Mouse (Mus musculus): ENCODE measurements around the gene Gm17545. TPM values are rescaled to one million over a fixed set of nuclear protein-coding genes. Genes with fewer than 3 reads are reported as not detected.
A peak's percentile ranks its signal among the peaks of the same experiment; 100 is the strongest.

The Gm17545 gene
- polyA plus RNA-seq, 1 experiment from 2014 or later, result not detected

DNA sequence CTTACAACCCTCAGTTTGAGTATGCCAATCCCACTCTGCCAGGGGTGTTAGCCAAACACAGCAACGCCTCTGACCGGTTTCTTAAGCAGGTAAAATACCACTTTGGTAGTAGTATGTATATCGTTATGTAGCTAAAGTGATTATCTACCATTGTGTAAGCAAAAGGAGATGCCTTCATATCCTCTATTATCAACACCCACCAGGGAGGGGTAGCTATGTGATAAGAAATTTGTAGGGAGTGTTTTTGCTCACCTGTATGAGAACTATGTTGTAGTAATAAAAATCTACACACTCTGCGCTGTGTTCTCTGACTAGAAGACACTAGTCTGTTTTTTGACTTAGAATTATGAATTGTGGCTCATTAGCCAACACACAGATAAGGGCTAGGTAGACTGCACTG lies 29.4 kb upstream of the Gm17545 start:
- DNase-seq (ENCODE audit: low spot score), result no peak
- H3K36me3 ChIP-seq (ENCODE audit: insufficient read depth, low read length), result no peaks in the 10 kb centered on the region
- H3K9me3 ChIP-seq (replicated peaks; ENCODE audit: low read length), result no peaks in the 10 kb centered on the region
- H3K4me1 ChIP-seq (replicated peaks; ENCODE audit: insufficient read depth, low read length), result 0 out of 2 replicates have a peak, but pooled peaks cover under 1% of the 10 kb centered on the region
- ATAC-seq (replicated peaks; ENCODE audit: low FRiP score, low read depth), result no peak
- no peak for TF ChIP-seq CTCF (IDR thresholded peaks at IDR 0.05; ENCODE audit: low read depth)
- H3K27me3 ChIP-seq (ENCODE audit: insufficient read depth, low read length), result no peaks in the 10 kb centered on the region
- H3K27ac ChIP-seq, result no peak overlapping the region
- 93% methylated on average over 4 of the region's 4 CpGs for WGBS
- H3K4me3 ChIP-seq (replicated peaks; ENCODE audit: low read depth, low read length), result no peak overlapping the region
- H3K9ac ChIP-seq (ENCODE audit: low read depth, low read length), result no peak overlapping the region
- H3K4me2 ChIP-seq (ENCODE audit: low read length), result no peak overlapping the region

DNA sequence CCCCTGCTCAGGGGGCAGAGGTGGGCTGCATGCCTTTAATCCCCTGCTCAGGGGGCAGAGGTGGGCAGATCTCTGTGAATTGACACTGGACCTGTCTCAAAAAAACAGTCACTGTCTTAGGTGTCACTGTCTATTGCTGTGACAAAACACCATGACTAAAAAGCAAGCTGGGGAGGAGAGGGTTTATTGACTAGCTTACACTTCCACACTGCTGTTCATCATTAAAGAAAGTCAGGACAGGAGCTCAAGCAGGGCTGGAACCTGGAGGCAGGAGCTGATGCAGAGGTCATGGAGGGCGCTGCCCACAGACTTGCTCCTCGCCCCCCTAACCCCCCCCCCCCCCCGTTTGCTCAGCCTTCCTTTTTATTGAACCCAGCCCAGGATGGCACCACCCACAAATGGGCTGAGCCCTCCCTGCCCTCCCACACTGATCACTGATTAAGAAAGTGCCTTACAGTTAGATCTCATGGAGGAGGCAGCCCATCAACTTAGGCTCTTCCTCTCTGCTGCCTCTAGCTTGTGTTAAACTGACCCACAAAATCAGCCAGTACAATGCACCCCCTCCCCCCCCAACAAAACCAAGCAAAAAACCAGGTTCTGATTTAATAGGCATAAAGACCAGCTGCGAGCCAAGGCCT lies 25.9 kb upstream of the Gm17545 start:
- 44% methylated on average over 4 of the region's 4 CpGs for WGBS
- Histone ChIP-seq H3K4me3 (replicated peaks; ENCODE audit: low read depth, low read length) (no peak overlapping the region), H3K9ac (ENCODE audit: low read depth, low read length) (no peak overlapping the region), H3K4me2 (ENCODE audit: low read length) (no peak overlapping the region), H3K9me3 (replicated peaks; ENCODE audit: low read length) (no peaks in the 10 kb centered on the region), H3K36me3 (ENCODE audit: insufficient read depth, low read length) (no peaks in the 10 kb centered on the region), H3K4me1 (replicated peaks; ENCODE audit: insufficient read depth, low read length) (peaks cover 8% of the 10 kb centered on the region; the same call in 1 of the 2 replicates), H3K27ac (no peak overlapping the region), H3K27me3 (ENCODE audit: insufficient read depth, low read length) (no peaks in the 10 kb centered on the region)
- TF ChIP-seq CTCF (IDR thresholded peaks at IDR 0.05; ENCODE audit: low read depth), result no peak
- ATAC-seq (replicated peaks; ENCODE audit: low FRiP score, low read depth), result no peak
- no peak for DNase-seq (ENCODE audit: low spot score)

DNA sequence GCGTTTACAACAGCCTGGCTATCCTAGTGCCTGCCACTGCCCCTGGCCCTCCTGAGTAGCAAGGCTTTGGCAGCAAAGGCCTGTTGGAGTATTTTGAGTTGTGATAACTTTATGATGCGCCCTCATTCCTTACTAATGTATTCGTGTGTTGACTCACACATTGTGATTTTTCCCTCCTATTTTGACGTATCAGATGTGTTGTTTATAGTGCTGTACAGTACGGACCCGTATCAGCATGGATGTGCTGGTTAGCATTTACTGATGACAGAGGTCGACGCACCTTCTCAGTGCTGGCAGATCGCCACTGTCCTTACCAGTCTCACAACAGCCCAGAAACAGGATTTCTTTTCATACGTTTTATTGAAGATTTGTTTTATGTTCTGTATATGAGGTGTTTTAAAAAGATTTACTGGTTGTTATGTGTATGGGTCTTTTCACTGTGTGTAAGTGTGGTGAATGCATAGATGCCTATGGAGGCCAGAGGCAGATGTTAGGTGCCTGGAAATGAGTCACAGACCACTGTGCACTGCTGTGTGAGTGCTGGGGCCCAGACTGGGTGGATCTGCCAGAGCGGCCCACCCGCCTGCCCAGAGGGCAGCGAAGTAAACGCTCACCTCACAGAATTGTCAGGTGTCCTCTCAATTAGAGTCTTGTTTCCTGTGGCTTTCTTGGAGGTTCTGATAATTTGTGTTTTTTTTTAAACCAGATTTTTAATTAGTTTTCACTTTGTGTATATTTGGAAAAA lies 25.3 kb upstream of the Gm17545 start:
- no peak for ATAC-seq (replicated peaks; ENCODE audit: low FRiP score, low read depth)
- no peaks in the 10 kb centered on the region for H3K9me3 ChIP-seq (replicated peaks; ENCODE audit: low read length)
- no peaks in the 10 kb centered on the region for H3K36me3 ChIP-seq (ENCODE audit: insufficient read depth, low read length)
- peaks cover 8% of the 10 kb centered on the region; the same call in 1 of the 2 replicates for H3K4me1 ChIP-seq (replicated peaks; ENCODE audit: insufficient read depth, low read length)
- no peak overlapping the region for H3K4me2 ChIP-seq (ENCODE audit: low read length)
- WGBS, result 68% methylated on average over 14 of the region's 14 CpGs
- no peak for TF ChIP-seq CTCF (IDR thresholded peaks at IDR 0.05; ENCODE audit: low read depth)
- no peaks in the 10 kb centered on the region for H3K27me3 ChIP-seq (ENCODE audit: insufficient read depth, low read length)
- H3K9ac ChIP-seq (ENCODE audit: low read depth, low read length), result no peak overlapping the region
- no peak overlapping the region for H3K4me3 ChIP-seq (replicated peaks; ENCODE audit: low read depth, low read length)
- H3K27ac ChIP-seq, result no peak overlapping the region
- no peak for DNase-seq (ENCODE audit: low spot score)

DNA sequence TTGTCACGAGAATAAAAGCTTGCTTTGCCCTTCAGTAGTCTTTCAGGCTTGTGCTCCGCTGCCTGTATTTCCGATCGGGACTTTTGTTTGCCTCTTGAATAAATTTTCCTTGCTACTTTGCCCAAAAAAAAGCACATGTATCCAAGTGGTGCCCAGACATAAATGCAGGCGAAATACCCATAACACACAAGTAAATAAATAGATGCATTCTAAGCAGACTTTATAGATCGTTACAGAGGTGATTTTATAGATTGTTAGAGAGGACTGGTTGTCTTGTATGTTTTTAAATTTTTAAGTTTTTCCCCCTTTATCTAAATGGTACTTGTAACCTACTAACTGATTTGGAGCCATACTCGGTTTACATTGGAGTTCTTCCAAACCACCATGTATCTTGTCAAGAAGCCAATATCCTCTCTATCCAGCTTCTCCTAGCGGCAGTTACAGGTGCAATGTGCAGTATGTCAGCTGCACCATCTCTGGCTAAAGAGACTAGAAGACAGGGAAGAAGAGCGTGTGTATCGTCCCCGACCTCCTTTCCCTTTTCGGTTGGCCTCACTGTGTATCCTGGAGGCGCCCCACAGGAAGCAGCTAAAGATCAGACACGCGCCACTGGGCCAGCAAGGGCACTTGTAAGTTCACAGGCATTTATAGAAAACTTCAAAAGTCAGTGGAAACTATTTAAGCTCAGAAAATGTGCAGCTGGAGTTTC lies 24.4 kb upstream of the Gm17545 start:
- Histone ChIP-seq H3K4me3 (replicated peaks; ENCODE audit: low read depth, low read length) (no peak overlapping the region), H3K27ac (no peak overlapping the region), H3K9ac (ENCODE audit: low read depth, low read length) (no peak overlapping the region), H3K27me3 (ENCODE audit: insufficient read depth, low read length) (no peaks in the 10 kb centered on the region), H3K9me3 (replicated peaks; ENCODE audit: low read length) (no peaks in the 10 kb centered on the region), H3K4me1 (replicated peaks; ENCODE audit: insufficient read depth, low read length) (peaks cover 8% of the 10 kb centered on the region; the same call in 1 of the 2 replicates), H3K36me3 (ENCODE audit: insufficient read depth, low read length) (no peaks in the 10 kb centered on the region), H3K4me2 (ENCODE audit: low read length) (peak overlapping the region; percentile 55)
- ATAC-seq (replicated peaks; ENCODE audit: low FRiP score, low read depth) (peak; percentile 65; the same call in 1 of the 2 replicates), DNase-seq (ENCODE audit: low spot score) (peak; percentile 77)
- peak; percentile 8; the same call in 1 of the 2 replicates for TF ChIP-seq CTCF (IDR thresholded peaks at IDR 0.05; ENCODE audit: low read depth)
- 25% methylated on average over 15 of the region's 15 CpGs for WGBS

DNA sequence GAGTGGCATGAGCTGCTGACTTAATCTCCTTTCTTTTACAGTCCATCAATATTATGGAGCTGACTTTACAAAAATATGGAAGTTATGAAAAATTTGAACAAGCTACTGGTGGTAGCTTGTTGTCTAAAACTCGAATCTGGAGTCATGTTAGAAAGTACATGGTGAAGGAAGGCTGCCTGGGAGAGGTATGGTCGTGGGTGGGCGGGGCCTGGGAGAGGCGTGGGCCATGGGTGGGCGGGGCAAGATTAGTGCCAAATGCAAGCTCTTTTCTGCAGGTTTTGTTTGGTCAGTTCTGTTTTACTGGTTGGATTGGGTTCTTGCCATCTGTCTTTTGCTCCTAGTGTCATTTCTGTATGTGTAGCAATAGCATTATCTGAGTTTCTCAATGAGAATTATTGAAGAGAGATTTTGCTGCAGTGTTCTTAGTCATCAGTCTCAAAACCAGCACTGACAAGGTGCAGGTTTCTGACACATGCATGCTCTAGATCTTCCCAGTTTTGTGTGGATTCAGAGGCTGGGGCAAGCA lies 23.7 kb upstream of the Gm17545 start:
- Histone ChIP-seq H3K27ac (no peak overlapping the region), H3K9ac (ENCODE audit: low read depth, low read length) (no peak overlapping the region), H3K4me2 (ENCODE audit: low read length) (peak overlapping the region; percentile 55), H3K4me1 (replicated peaks; ENCODE audit: insufficient read depth, low read length) (peaks cover 8% of the 10 kb centered on the region; the same call in 1 of the 2 replicates), H3K9me3 (replicated peaks; ENCODE audit: low read length) (no peaks in the 10 kb centered on the region), H3K36me3 (ENCODE audit: insufficient read depth, low read length) (no peaks in the 10 kb centered on the region), H3K27me3 (ENCODE audit: insufficient read depth, low read length) (no peaks in the 10 kb centered on the region), H3K4me3 (replicated peaks; ENCODE audit: low read depth, low read length) (no peak overlapping the region)
- no peak for ATAC-seq (replicated peaks; ENCODE audit: low FRiP score, low read depth)
- WGBS, result 9% methylated on average over 5 of the region's 5 CpGs
- TF ChIP-seq CTCF (IDR thresholded peaks at IDR 0.05; ENCODE audit: low read depth), result no peak
- no peak for DNase-seq (ENCODE audit: low spot score)

DNA sequence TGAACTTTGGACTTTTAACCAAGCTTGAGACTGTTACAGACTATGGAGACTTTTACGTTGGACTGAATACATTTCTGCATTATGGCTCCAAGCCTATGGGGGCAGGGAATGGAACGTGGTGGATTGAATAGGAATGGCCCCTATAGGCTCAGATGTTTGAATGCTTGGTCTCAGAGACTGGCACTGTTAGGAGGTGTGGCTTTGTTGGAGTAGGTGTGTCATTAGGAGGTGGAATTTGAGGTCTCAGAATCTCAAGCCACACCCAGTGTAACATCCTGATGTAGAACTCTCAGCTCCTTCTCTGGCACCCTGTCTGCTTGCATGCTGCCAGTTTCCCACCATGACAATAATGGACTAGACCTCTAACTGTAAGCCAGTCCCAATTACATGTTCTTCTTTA lies 20.9 kb upstream of the Gm17545 start:
- no peak for TF ChIP-seq CTCF (IDR thresholded peaks at IDR 0.05; ENCODE audit: low read depth)
- H3K9me3 ChIP-seq (replicated peaks; ENCODE audit: low read length), result no peaks in the 10 kb centered on the region
- no peak overlapping the region for H3K27ac ChIP-seq
- WGBS, result 85% methylated on average over 2 of the region's 2 CpGs
- H3K4me2 ChIP-seq (ENCODE audit: low read length), result no peak overlapping the region
- no peak overlapping the region for H3K9ac ChIP-seq (ENCODE audit: low read depth, low read length)
- H3K27me3 ChIP-seq (ENCODE audit: insufficient read depth, low read length), result no peaks in the 10 kb centered on the region
- DNase-seq (ENCODE audit: low spot score), result no peak
- no peaks in the 10 kb centered on the region for H3K36me3 ChIP-seq (ENCODE audit: insufficient read depth, low read length)
- no peak overlapping the region for H3K4me3 ChIP-seq (replicated peaks; ENCODE audit: low read depth, low read length)
- ATAC-seq (replicated peaks; ENCODE audit: low FRiP score, low read depth), result no peak
- peaks cover 8% of the 10 kb centered on the region; the same call in 1 of the 2 replicates for H3K4me1 ChIP-seq (replicated peaks; ENCODE audit: insufficient read depth, low read length)
